Mouse (Mus musculus) liver, postnatal 0 days (tissue): ENCODE measurements around the gene Fam129a. TPM values are rescaled to one million over a fixed set of nuclear protein-coding genes. Genes with fewer than 3 reads are reported as not detected.

Source experiments
- ATAC-seq: fragments of 200-750 bp; cut with Nextera tagmentation; 2 replicates; pipeline ENCODE4 v1.8.0; 2017; ENCODE audit warnings: mild to moderate bottlenecking, moderate library complexity
- DNase-seq: peaks from one replicate; pipeline ENCODE4 v3.0.0-alpha.2; 2016
- H3K27ac ChIP-seq: fragments of 300-500 bp; sonication (generic); 2 replicates; pipeline ENCODE4 v1.5.1; 2014; ENCODE audit warnings: antibody characterized with exemption, moderate library complexity, mild to moderate bottlenecking, low read depth
- H3K27me3 ChIP-seq: fragments of 300-500 bp; sonication (generic); 2 replicates; pipeline ENCODE4 v1.6.1; 2014; ENCODE audit warnings: low read length, control low read depth, mixed read lengths; ENCODE audit not compliant: insufficient read depth
- H3K36me3 ChIP-seq: fragments of 300-500 bp; sonication (generic); replicated peaks from 2 replicates; pipeline ENCODE4 v1.6.1; 2014; ENCODE audit warnings: mild to moderate bottlenecking, control low read depth, low read length, moderate library complexity, mixed read lengths; ENCODE audit not compliant: insufficient read depth
- H3K4me1 ChIP-seq: fragments of 300-500 bp; sonication (generic); 2 replicates; pipeline ENCODE4 v1.6.1; 2014; ENCODE audit warnings: antibody characterized with exemption, mild to moderate bottlenecking, control low read depth; ENCODE audit not compliant: insufficient read depth
- H3K4me2 ChIP-seq: fragments of 300-500 bp; sonication (generic); 2 replicates; pipeline ENCODE4 v1.6.1; 2014; ENCODE audit warnings: low read depth, mild to moderate bottlenecking, low read length, moderate library complexity, mixed read lengths
- H3K4me3 ChIP-seq: fragments of 300-500 bp; sonication (generic); 2 replicates; pipeline ENCODE4 v1.5.1; 2014; ENCODE audit warnings: low read depth, low read length
- H3K9ac ChIP-seq: fragments of 300-500 bp; sonication (generic); replicated peaks from 2 replicates; pipeline ENCODE4 v1.6.1; 2014; ENCODE audit warnings: mild to moderate bottlenecking, moderate library complexity
- H3K9me3 ChIP-seq: fragments of 300-500 bp; sonication (generic); 2 replicates; pipeline ENCODE4 v1.6.1; 2016; ENCODE audit warnings: mild to moderate bottlenecking, control low read depth, low read length, mixed read lengths
- CTCF ChIP-seq: sonication (generic); IDR thresholded peaks from 2 replicates; pipeline ENCODE4 v1.5.1; 2016; ENCODE audit warnings: antibody characterized with exemption, low read depth
- EP300 ChIP-seq: IDR thresholded peaks from 2 replicates; pipeline ENCODE4 v1.6.1; 2016; ENCODE audit warnings: antibody characterized with exemption, low read depth, mild to moderate bottlenecking
- WGBS: fragments of 180-500 bp; shearing (Covaris S2); extraction: QIAGEN DNeasy Blood & Tissue Kit; methylation state at CpG from one replicate; pipeline ENCODE4 v1.1.7; 2014; ENCODE audit not compliant: insufficient replicate concordance; 5-methylcytosine and 5-hydroxymethylcytosine counted together
- polyA plus RNA-seq: library from polyadenylated mRNA; unstranded; fragments of >200 nt; fragmentation: Nextera tagmentation; extraction: Ambion mirVana; gene quantifications from 2 replicates; pipeline ENCODE4 v1.2.1, GENCODE M21; 2015

Gene Fam129a
- 8.3 and 11.5 TPM in 2 replicates for polyA plus RNA-seq

DNA sequence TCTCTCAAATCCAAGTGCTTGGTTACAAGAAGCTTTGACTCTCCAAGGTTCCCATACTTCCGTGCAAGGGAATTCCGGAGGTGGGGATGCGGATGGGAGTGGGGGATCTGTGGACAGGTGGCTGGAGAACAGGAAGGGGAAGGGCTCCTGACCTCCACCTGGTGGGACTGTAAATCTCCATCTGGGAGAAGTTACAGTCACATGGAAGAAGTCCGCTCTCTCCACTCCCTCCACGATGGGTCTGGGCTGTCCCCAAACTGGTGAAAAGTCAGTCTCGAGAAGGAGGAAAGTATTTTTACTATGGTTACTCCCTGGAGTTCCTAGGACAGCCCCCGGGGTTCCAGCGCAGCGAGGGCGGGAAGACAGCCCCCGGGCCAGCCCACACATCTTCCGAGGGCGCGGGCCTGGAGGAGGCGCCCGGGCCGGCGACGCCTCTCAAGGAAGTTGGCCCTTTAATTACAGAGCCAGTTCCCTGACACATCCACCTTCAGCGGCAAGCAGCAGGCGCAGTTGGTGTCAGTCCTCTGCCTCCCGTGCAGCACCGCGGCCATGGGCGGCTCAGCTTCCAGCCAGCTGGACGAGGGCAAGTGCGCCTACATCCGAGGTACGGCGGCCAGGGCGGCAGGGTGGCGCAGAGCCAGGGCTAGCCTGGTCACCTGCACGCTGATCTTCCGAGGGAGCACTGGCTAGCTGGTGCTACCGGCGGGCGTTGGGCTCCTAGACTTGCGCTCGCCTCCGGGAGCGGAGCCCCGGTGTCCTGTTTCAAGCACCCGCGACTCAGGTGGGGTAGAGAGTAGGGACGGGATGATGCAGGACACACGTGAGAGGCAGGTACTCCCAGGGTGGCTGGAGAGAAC is at the start of gene Fam129a:
Gene Fam129a (plus strand): TSS at position 206 of the 857 bp plus-strand sequence.
- DNase-seq: peak; percentile 57
- Histone ChIP-seq H3K4me3 (peak within 1 kb of the TSS; percentile 64), H3K9ac (peak within 1 kb of the TSS; percentile 68), H3K36me3 (no peaks in the 10 kb centered on the region), H3K9me3 (no peaks in the 10 kb centered on the region), H3K4me1 (peaks cover 10% of the 10 kb centered on the region; the same call in 1 of the 2 replicates), H3K27me3 (no peaks in the 10 kb centered on the region), H3K27ac (peak within 1 kb of the TSS; percentile 81), H3K4me2 (peak within 1 kb of the TSS; percentile 86)
- ATAC-seq: peak; percentile 73
- TF ChIP-seq CTCF: no peak
- TF ChIP-seq EP300: no peak
- WGBS: 5% methylated on average over 46 of the region's 46 CpGs

- Histone ChIP-seq H3K4me1 (no peaks in the 10 kb centered on the region), H3K9me3 (no peaks in the 10 kb centered on the region), H3K27me3 (no peaks in the 10 kb centered on the region), H3K27ac (no peak overlapping the region), H3K36me3 (no peaks in the 10 kb centered on the region), H3K4me2 (no peak overlapping the region), H3K9ac (no peak overlapping the region), H3K4me3 (no peak overlapping the region)
- DNase-seq (no peak), ATAC-seq (no peak)
- TF ChIP-seq EP300 (no peak), CTCF (no peak)
- 80% methylated on average over 3 of the region's 3 CpGs for WGBS
Observed at GRCm38 (mm10) chr1:151526701-151527100, 44.3 kb upstream of the Fam129a start.

GRCm38 (mm10) chr1:151543796-151544477 is 27.0 kb upstream of the Fam129a start:
- TF ChIP-seq EP300 (no peak), CTCF (no peak)
- no peak overlapping the region for H3K27ac ChIP-seq
- H3K9me3 ChIP-seq: no peaks in the 10 kb centered on the region
- DNase-seq (no peak), ATAC-seq (no peak)
- 74% methylated on average over 6 of the region's 6 CpGs for WGBS
- H3K4me3 ChIP-seq: no peak overlapping the region
- H3K9ac ChIP-seq: no peak overlapping the region
- H3K4me1 ChIP-seq: no peaks in the 10 kb centered on the region
- no peaks in the 10 kb centered on the region for H3K27me3 ChIP-seq
- no peak overlapping the region for H3K4me2 ChIP-seq
- H3K36me3 ChIP-seq: no peaks in the 10 kb centered on the region

DNA sequence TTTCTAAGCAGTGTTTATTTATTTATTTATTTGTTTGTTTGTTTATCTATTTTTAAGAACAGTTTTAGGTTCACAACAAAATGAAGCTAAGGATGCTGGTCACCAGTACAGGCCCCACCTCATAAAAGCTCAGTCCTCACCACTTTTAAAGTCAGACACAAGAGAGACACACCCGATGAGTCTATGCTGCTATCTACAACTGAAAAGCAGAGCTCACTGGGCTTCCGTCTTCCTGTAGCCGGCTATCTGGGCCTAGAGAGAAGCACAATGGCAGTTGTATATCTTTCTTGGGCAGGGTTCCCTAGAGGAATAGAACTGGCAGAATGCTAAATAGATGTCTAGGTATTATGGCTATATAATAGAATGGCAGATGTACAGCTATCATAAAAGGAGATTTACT is 26.4 kb upstream of the Fam129a start:
- TF ChIP-seq EP300: no peak
- TF ChIP-seq CTCF: no peak
- DNase-seq (no peak), ATAC-seq (no peak)
- Histone ChIP-seq H3K27ac (no peak overlapping the region), H3K9me3 (no peaks in the 10 kb centered on the region), H3K4me2 (no peak overlapping the region), H3K4me3 (no peak overlapping the region), H3K4me1 (no peaks in the 10 kb centered on the region), H3K9ac (no peak overlapping the region), H3K36me3 (no peaks in the 10 kb centered on the region), H3K27me3 (no peaks in the 10 kb centered on the region)
- WGBS: 62% methylated on average over 3 of the region's 3 CpGs

GRCm38 (mm10) chr1:151545571-151545970 is 25.4 kb upstream of the Fam129a start:
- DNase-seq: no peak
- TF ChIP-seq CTCF (no peak), EP300 (no peak)
- Histone ChIP-seq H3K27ac (no peak overlapping the region), H3K36me3 (no peaks in the 10 kb centered on the region), H3K27me3 (no peaks in the 10 kb centered on the region), H3K9ac (no peak overlapping the region), H3K9me3 (no peaks in the 10 kb centered on the region), H3K4me1 (peaks cover 2% of the 10 kb centered on the region; the same call in 1 of the 2 replicates), H3K4me2 (no peak overlapping the region), H3K4me3 (no peak overlapping the region)
- ATAC-seq: no peak
- WGBS: 73% methylated on average over 7 of the region's 7 CpGs

DNA sequence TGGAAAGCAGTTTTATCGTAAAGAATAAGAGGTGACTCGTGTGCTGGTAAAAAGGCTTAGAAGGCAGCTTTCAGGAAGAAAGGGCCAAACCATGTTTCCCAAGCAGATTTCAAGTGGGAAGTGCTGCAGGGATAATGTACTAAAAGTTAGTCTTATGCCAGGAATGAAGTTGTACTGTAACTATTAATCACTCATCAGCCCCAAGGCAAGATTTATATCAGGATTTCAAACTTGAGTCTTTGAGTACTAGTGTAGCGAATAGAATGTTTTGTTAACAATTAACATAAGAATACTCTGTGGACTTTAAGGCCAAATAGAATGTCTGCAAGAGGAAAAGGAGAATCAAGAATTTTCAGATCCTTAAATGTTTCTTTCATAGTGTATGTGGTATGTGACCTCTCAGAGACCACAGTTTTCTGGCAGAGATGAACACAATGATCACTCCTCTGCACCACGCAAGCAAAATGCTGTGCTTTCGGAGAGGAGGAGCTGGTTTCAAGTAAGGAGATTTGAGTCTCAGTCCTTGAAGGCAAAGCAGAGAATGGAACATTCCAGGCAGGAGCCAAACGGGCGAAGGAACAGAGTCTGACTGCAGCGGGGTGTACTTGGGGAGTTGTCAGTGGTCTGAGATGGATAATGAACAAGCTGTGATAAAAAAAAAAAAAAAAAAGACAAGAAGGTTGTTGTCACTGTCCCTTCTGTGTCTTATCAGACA is 21.9 kb upstream of the Fam129a start:
- H3K27me3 ChIP-seq: no peaks in the 10 kb centered on the region
- no peak overlapping the region for H3K4me2 ChIP-seq
- WGBS: 72% methylated on average over 8 of the region's 8 CpGs
- H3K9me3 ChIP-seq: no peaks in the 10 kb centered on the region
- DNase-seq: no peak
- H3K4me3 ChIP-seq: no peak overlapping the region
- ATAC-seq: no peak
- peaks cover 4% of the 10 kb centered on the region; the same call in 1 of the 2 replicates for H3K4me1 ChIP-seq
- no peaks in the 10 kb centered on the region for H3K36me3 ChIP-seq
- H3K27ac ChIP-seq: no peak overlapping the region
- TF ChIP-seq EP300: no peak
- no peak for TF ChIP-seq CTCF
- no peak overlapping the region for H3K9ac ChIP-seq
